Mouse (Mus musculus) heart, adult 9 months (tissue): Measurements from ENCODE around the gene Tshz2.

Experiments
- DNase-seq, 2 experiments: peaks; one replicate each; pipeline ENCODE4 v3.0.0; 2022; ENCODE audit warnings: low spot score in 2 of 2

Gene Tshz2

GRCm38 (mm10) chr2:169869468-169869867 is 236.7 kb downstream of the Tshz2 start:
- no peak for DNase-seq

DNA sequence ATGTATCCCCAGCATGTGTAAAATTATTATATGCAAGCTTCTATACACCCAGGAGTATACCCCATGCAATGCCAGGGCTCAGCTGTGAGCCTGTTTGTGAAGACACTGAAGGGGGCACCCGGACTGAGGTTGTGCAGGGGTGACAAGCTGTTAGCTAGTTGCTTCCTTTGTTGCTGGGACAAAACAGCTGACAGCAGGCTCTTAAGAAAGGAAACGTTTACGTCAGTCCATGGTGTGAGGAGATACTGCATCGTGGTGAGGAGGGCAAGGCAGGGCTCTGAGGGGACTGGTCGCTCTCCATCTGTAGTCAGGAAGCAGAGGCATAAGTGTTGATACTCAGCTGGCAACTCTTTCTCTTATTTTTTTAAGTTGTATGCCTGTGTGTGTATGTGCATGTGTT is 237.7 kb downstream of the Tshz2 start:
- no peak for DNase-seq

DNA sequence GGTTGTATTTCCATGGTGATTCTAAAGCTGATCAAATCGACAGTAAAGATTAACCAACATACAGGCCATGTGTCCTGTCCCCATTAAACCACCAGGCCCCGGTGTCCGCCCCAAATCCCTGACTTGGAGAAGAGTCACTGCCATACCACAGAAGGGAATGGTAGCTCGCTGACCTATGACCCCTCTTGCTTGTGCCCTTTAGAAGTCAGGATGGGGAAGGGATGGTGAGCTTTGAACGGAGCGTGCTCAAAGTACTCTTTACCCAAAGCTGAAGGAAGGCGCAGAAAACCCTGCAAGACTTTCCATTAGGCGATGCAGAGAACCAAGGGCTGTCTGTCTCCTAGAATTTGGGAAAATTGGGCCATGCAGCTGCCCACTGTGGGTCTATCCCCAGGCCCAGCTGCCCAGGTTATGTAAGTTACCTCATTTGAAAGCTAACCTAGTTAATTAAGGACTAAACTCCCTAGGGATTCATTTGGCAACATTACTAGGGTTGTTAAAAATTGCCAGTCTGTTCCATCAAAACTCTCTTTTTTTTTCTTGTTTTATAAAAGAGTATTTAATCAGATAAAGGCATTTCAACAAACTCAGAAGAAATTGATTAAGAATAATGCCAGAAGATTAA is 238.7 kb downstream of the Tshz2 start:
- DNase-seq, result no peak

GRCm38 (mm10) chr2:169873442-169873841 is 240.6 kb downstream of the Tshz2 start:
- no peak for DNase-seq

DNA sequence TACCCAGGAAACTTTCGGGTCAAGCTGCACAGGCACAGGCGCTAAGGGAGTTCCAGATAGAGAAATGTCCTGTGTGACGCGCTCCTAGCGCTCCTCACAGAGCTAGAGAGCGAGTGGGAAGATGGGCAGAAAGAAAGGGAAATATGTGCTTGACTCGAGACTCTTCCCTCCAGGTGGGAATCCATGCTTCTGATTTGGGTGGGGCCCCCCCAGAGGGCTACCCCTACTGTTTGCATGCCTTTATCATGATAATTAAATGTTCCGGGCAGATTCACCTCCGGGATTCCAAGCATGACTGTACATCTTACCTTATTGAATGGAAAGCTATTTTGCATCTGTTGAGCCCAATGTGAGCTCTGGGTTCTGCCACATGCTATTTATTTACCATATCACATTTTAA is 255.1 kb downstream of the Tshz2 start:
- no peak for DNase-seq

- DNase-seq, result no peak
Observed at GRCm38 (mm10) chr2:169892441-169893038, 259.7 kb downstream of the Tshz2 start.

- DNase-seq, result no peak
Observed at GRCm38 (mm10) chr2:169902896-169903295, 270.1 kb downstream of the Tshz2 start.

DNA sequence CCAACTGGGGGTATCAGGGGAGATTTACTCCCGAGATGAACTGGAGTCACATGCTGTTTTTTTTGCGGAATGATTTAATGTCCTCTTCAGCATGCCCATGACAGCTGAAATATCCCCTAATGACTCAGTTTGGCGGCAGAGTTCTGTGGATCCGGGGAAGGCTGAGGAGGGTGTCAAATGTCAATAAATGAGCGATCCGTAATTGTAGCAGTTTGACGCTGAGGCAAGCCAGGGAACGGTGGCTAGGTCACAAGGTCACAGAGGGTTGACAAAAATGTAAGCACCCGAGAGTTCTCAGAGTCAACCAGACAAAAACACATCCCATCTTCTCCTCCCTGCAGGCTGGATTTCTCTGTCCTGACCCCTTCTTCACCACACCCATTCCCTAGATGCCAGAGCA is 273.6 kb downstream of the Tshz2 start:
- no peak for DNase-seq

GRCm38 (mm10) chr2:169907979-169908378 is 275.2 kb downstream of the Tshz2 start:
- no peak for DNase-seq

GRCm38 (mm10) chr2:169910606-169911005 is 277.8 kb downstream of the Tshz2 start:
- DNase-seq, result no peak

- no peak for DNase-seq
Observed at GRCm38 (mm10) chr2:169912826-169913225, 280.0 kb downstream of the Tshz2 start.

DNA sequence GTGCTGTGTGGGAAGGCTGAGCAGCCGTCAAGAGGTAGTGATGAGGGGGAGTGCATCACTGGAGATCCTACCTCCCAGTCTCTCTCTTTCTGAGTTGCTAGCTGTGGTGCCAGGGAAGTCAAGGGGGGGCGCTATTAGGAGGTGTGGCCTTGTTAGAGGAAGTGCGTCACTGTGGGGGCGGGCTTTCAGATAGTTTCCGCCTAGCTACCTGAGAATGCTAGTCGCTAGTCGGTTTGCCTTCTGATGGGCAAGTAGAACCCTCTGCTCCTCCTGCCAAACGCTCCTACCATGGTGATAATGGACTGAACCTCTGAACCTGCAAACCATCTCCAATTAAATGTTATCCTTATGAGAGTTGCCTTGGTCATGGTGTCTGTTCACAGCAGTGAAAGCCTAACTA is 282.1 kb downstream of the Tshz2 start:
- DNase-seq, result no peak

DNA sequence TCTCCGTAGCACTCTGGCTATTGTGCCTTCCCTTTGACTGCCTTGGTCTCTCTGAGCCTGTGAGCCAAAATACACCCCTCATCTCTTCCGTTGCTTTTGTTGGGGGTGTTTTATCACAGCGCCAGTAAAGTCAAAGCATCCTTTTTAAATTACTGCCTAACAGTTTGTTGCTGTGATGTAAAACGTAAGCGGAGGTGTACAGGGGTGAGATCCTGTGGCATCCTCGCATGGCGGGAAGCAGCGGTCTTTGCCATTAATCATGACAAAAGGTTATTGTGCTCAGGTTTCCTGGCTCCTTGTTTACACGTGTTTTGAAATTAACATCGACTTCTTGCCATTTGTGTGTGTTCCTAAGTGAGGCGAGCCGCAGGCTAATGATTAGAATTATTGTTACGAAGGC is 282.5 kb downstream of the Tshz2 start:
- no peak for DNase-seq

DNA sequence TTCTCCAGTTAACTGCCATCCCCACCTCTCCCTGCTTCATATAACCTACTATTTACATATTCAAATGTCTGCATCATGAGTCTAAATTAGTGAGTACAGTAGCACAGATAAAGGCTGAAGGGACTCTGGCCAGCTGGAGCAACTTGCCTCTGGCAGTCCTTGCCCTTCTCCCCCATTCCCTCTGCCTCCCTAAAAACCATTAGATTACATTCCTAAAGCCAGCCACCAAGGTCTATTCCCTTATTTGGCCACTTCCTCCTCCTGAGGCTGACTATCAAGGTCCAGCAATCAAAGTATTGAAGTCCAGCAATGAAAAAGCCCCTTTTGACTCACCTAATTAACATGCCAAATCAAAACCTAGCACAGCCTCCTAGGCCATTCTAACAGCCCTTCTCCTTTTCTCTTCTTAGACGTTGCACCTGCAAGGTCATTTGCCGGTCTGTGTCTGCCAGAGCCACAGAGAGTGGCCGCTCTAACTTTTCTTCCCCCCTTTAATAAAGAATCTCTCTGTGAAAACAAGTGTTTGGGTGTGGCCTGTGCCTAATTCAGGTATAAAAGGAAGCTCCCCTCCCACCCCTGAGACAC is 286.4 kb downstream of the Tshz2 start:
- DNase-seq, result no peak

DNA sequence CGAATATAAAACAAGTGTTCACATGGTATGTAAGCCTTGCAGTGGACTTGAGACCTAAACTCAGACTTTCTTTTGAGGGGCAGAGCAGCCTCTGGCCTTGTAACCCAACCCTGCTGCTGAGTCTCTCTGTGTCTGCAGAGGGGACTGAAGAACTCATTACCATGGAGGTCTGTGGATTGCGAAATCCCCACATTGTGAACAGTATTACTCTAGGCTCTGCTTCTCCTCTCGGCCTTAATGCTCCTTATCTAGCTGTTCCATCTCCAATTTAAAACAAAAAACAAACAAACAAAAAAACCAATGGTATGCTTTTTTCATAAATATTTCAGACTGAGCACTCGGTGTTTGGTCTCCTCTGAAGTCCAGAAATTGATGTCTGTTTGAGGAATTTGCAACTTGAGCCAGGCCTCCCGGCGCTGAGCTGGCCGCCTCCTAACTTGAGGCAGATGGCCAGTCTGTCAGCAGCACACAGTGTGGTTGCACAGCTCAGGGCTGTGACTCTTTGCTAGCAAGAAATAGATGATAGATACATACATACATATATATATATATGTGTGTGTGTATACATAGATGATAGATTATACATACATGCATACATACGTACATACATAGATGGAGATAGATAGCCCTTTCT is 291.5 kb downstream of the Tshz2 start:
- no peak for DNase-seq

DNA sequence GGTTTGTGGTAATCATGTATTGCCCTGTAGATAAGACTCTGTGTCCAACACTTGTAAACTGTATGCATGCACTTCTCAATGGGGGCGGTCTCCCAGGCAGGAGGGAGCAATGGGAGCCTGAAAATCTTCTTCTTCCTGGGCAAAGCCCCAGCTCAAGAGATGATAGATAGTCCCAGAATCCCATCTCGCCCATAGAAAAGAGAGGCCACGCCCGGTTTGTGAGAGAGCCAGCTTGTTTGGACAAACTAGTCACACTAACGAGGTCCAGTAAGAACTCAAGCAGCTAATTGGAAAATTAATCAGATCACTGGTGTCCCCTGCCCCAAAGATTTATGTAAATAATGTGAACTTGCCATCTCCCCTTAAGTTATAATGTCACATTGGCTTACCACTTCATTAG is 292.7 kb downstream of the Tshz2 start:
- DNase-seq, result no peak

DNA sequence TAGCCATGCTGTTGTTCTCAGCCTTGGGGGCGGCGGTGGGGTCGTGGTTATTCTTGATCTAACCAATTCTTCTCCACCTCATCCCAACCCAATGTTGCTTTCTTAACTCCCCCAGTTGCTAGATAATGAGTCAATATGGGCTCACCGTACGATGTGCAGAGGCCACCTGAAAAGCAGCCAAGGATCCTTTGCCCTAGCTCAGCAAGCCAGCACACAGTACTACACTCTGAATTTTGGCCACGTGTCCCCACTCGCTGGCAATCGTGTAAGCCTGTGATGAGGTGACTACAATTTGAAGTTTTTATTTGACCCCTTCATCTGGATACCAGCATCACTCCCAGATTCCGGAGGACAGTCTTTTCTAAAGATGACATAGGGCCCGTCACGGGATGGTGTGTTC is 293.2 kb downstream of the Tshz2 start:
- no peak for DNase-seq

DNA sequence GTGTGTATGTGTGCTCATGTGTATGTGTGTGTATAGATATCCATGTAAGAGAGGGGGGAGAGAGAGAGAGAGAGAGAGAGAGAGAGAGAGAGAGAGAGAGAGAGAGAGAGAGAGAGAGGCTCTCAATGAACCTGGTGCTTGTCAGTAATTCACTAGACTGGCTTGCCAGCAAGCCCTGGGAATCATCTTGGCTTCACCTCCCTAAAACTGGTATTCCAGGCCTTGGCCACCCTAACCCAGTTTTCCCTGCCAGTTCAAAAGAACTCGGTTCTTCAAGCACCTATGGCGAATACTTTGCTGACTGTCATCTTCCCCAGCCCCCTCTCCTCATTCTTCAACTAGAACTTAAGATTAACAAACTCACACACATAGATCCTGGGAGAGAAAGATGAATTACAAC is 294.6 kb downstream of the Tshz2 start:
- no peak for DNase-seq

DNA sequence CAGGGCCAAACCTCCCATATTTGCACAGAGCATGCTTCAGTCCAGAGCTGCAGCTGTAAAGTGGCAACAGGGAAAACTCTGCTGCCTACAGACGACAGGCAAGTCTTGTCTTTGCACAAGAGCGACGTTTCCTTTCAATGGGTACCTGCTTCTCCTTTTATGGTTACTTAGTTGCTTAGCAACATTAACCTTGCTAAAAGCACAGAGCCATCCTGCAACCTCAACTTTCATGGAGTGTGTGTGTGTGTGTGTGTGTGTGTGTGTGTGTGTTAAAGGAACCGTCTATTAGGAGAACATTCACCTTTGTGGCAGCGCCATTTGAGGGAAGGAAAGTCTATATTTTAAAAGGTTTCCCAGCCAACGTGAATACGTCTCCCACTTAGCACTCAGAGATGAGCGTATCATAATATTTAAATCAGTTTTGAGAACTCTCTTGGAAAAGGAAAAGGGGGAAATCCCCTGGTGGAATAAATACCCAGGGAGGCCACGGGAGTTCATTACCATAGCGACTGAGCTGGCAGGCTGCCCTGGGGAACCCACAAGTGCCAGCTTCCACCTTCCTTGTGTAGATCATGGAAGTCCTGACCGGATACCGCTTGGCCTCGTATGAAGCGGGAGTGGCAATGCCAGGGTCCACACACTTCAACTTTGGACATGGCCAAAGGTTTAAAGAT is 295.8 kb downstream of the Tshz2 start:
- no peak for DNase-seq

DNA sequence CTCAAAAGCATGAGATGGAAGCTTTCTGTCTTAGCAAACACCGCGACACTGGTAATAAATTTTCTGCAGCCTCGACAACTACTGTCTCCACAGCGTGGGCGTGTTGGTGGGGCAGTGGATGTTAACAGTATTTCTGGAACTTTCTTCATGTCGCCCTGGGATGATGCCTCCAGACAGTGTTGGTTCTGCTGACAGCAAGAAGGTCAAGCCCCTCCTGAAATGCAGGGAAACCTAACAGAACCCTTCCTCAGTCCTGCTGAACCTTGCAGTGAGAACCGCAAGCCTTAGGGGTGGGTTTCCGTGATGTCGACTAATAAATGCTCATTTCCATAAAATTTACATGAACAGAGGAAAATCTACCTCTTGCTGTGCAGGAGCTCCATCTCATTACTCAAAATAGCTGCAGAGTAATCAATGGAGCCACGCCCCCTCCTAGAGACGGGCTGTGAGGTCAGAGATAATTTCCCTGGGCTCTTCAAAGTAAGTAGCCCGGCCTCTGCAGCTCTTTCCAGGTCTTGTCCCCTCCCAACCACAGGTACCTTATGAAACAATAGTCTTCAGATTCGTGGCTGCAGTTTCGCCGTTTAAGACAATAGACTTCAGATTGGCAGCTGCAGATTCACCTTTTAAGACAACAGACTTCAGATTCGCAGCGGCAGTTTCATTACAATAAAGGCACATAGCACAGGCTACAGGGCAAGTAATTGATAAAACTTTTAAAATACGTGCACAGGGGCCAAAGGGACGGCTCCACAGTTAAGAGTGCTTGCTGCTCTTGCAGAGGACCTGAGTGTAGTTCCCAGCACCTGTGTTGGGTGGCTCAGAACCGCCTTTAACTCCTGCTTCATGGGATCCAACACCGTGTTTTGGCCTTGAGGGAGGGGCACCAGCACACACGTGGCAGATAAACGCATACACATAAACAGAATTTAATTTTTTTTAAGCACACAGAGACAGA is 297.0 kb downstream of the Tshz2 start:
- peak; percentile 3 to 5 for DNase-seq

GRCm38 (mm10) chr2:169935642-169936041 is 302.8 kb downstream of the Tshz2 start:
- no peak for DNase-seq
